Mouse (Mus musculus) cerebellum, adult 2 months (tissue): ENCODE data around the gene Cdk12. TPM values are rescaled to one million over a fixed set of nuclear protein-coding genes. Genes with fewer than 3 reads are reported as not detected.

ENCODE experiments used
- DNase-seq, 2 experiments: peaks; one replicate each; pipeline ENCODE4 v3.0.0; 2021
- H3K27ac ChIP-seq: fragments of 200-500 bp; 2 replicates; pipeline ENCODE4 v1.5.1; 2012; ENCODE audit warnings: low read length, control low read depth, inconsistent platforms; ENCODE audit not compliant: insufficient read depth
- H3K27me3 ChIP-seq: fragments of 200-500 bp; 2 replicates; pipeline ENCODE4 v1.6.1; 2012; ENCODE audit warnings: inconsistent platforms, mild to moderate bottlenecking, low read length, moderate library complexity; ENCODE audit not compliant: control insufficient read depth, insufficient read depth
- H3K4me1 ChIP-seq: fragments of 200-500 bp; 2 replicates; pipeline ENCODE4 v1.6.1; 2011; ENCODE audit warnings: low read length; ENCODE audit not compliant: control insufficient read depth, insufficient read depth
- H3K4me3 ChIP-seq: fragments of 200-500 bp; replicated peaks from 2 replicates; pipeline ENCODE3; 2011; ENCODE audit warnings: mild to moderate bottlenecking, low read depth, low read length, control low read depth; ENCODE audit not compliant: insufficient read depth
- CTCF ChIP-seq: fragments of 200-500 bp; IDR thresholded peaks from 2 replicates; pipeline ENCODE4 v1.5.1; 2011; ENCODE audit warnings: low read depth, mild to moderate bottlenecking, control low read depth, low read length, moderate library complexity, borderline replicate concordance; ENCODE audit not compliant: insufficient read depth
- POLR2A ChIP-seq: fragments of 200-500 bp; IDR thresholded peaks from 2 replicates; pipeline ENCODE4 v1.6.1; 2011; ENCODE audit warnings: low read length, control low read depth, borderline replicate concordance; ENCODE audit not compliant: insufficient read depth
- WGBS: fragments of 180-500 bp; shearing (Covaris S2); methylation state at CpG from one replicate; pipeline ENCODE4 v1.1.7; 2018; 5-methylcytosine and 5-hydroxymethylcytosine counted together
- polyA plus RNA-seq: library from polyadenylated mRNA; depleted of rRNA; stranded (reverse); fragments of >200 nt; gene quantifications from 2 replicates; pipeline ENCODE4 v1.2.3, GENCODE M21; 2012

The Cdk12 gene
- polyA plus RNA-seq, 1 experiment = 23.3 TPM

DNA sequence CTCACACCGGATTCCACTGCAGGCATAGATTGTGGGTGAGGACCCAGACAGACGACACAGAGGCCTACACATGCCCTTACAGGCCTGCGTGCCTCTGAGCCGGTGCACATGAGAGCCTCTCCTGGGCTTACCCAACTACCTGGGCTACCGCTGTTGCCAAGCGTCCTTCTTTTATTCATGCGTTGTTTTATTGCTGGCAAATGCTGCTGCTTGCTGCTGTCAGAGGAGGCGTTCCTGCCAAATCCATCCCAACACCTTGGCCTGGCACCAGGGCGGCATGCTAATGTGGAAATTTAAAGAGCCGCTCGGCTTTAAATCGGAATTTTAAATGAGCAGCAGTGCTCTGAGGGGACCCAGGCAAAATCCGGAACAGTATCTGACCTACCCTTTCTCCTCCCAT, 87.0 kb downstream of the Cdk12 start:
- DNase-seq = peak; percentile 61 to 67
- Histone ChIP-seq H3K27ac (0 out of 2 replicates have a peak overlapping the region, but pooled peaks have one; percentile 38), H3K27me3 (no peaks in the 10 kb centered on the region), H3K4me1 (peaks cover 20% of the 10 kb centered on the region), H3K4me3 (no peak overlapping the region)
- TF ChIP-seq POLR2A (no peak), CTCF (no peak)
- 17% methylated on average over 13 of the region's 13 CpGs for WGBS

DNA sequence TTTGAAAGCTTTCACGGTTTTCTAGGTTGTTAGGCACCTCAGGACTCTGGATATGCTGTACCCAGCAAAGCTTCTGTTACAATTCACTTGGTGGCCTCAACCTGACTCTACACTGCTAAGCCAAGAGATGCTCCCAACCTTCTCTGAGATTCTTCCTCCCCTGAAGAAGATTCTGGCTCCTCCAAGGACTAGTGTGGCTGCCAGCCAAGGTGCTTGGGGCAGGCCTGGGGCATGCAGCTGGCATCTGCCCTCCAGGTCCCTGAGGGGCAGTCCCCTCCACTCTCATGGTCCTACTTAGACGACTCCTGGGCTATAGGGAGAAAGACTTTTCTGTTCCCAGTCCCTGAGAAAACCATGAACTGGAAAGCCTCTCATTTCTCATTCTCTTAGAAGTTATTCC, 88.0 kb downstream of the Cdk12 start:
- WGBS = 84% methylated on average over 2 of the region's 2 CpGs
- no peak overlapping the region for H3K4me3 ChIP-seq
- no peak for DNase-seq
- H3K27ac ChIP-seq = no peak overlapping the region
- peaks cover 27% of the 10 kb centered on the region for H3K4me1 ChIP-seq
- H3K27me3 ChIP-seq = no peaks in the 10 kb centered on the region
- TF ChIP-seq CTCF (no peak), POLR2A (no peak)

GRCm38 (mm10) chr11:98293070-98293469, 90.2 kb downstream of the Cdk12 start:
- no peak for DNase-seq
- TF ChIP-seq POLR2A = no peak
- TF ChIP-seq CTCF = no peak
- Histone ChIP-seq H3K27me3 (no peaks in the 10 kb centered on the region), H3K4me1 (peaks cover 36% of the 10 kb centered on the region), H3K4me3 (no peak overlapping the region), H3K27ac (no peak overlapping the region)
- WGBS = 73% methylated on average over 2 of the region's 2 CpGs

DNA sequence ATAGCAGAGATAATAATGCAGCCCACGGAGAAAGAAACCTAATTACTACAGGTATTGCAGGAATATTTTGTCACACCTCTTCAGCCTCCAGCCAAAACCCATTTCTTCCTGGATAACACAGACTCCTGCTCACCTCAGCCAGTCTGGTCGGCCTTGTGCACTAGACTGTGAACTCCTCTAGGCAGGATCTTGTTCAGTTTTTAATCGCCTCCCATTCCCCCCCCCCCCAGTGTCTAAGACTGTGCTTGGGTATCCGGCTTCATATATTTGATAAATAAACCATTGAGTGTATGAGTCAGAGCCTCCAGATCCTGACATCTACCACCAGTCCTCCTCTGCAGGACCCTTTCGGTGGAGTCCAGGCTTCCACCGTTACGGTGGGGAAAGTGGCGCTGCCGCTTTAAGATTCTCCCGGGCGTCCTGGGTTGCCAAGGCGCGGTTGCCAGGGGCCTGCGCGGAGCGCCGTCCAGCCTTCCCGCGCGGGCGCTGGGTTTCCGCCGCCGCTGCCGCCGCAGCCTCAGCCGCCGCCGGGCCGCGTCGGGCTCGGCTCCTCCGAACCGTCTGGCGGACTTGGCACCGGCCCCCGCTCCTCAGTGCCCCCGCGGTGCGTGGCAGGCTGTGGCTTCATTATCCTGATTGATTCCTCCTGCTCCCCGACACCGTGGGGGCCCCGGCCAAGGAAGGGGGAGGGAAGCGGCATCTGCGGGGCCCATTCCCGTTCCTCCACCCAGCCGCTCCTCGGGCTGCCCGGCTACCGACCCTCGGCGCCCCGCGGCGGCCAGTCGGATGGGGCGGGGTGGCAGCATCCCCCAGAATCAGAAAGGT, 91.5 kb downstream of the Cdk12 start:
- H3K4me1 ChIP-seq = peaks cover 30% of the 10 kb centered on the region
- WGBS = under 1% methylated on average over 58 of the region's 58 CpGs
- peak overlapping the region; percentile 48 for H3K27ac ChIP-seq
- no peaks in the 10 kb centered on the region for H3K27me3 ChIP-seq
- TF ChIP-seq CTCF (no peak), POLR2A (0 out of 2 replicates have a peak, but pooled peaks have one; percentile 45)
- peak overlapping the region; percentile 80 for H3K4me3 ChIP-seq
- DNase-seq = peak; percentile 95 to 96

DNA sequence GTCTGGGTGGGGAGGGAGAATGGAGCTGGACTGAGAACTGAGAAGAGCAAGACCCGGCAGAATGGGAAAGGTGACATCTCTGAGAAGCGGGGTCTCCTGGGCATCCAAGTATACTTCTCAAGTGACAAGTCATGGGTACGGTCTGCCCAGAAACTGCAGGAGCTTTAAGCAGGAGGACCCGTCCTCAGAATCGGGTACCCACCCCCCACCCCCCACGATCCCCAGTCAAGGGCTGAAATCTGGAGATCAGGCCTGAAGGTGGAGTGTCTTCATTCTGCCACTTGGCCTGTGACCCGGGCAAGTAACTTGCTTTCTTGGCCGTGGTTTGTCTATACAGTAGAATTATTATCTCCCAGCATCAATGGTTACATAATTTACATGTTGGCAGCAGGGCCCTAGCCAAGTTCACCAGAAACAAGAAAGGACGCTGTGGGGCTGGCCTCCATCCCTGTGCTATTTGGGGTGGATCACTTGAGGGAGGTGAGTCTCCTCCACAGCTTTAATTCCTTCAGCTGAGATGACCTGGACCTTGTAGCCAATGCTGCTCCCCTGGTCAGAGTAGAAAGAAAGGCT, 92.2 kb downstream of the Cdk12 start:
- H3K27ac ChIP-seq = peak overlapping the region; percentile 48
- peak overlapping the region; percentile 47 for H3K4me3 ChIP-seq
- DNase-seq = peak; percentile 70 to 77
- peaks cover 23% of the 10 kb centered on the region for H3K4me1 ChIP-seq
- WGBS = 2% methylated on average over 9 of the region's 9 CpGs
- H3K27me3 ChIP-seq = no peaks in the 10 kb centered on the region
- TF ChIP-seq CTCF (no peak), POLR2A (no peak)

DNA sequence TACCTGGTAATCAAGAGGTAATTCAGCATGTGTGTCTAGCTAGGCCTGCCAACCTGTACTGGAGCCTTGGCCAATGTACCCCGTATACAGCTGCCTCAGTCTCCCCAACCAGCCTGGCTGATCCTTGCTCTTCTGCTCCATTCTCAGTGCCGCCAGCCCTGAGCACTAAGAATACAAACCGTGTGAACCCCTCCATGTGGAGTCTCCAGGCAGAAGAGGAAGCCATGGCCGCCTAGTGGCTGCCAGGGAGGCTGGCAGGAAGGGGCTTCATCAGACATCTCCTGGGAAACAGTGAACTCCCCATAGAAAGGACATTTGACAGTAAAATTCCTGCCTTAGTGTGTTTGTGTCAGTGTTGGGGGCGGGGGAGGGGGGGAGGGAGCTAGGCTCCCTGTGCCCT, 93.4 kb downstream of the Cdk12 start:
- Histone ChIP-seq H3K4me1 (peaks cover 19% of the 10 kb centered on the region), H3K4me3 (no peak overlapping the region), H3K27me3 (no peaks in the 10 kb centered on the region; the same call in 1 of the 2 replicates), H3K27ac (no peak overlapping the region)
- DNase-seq = no peak
- TF ChIP-seq POLR2A (no peak), CTCF (peak; percentile 45)
- WGBS = 69% methylated on average over 5 of the region's 5 CpGs

DNA sequence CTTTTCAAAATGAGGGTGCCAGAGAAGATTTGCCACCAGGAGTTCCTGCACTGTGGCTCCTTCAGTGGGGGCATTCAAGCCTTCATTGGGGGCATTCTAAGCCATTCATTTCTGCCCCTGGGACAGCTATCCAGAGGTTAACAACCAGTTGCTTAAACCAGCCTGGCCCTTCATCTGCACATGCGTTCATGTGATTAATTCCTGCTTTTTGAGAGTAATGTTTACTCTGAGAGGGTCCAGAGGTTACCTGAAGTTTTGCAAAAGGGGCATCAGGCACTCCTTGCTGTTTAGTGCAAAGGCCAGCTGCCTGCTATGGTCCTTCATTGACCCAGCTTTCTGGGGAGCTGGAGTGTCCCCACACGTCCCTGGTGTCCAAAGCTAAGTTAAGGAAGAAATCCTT, 94.1 kb downstream of the Cdk12 start:
- no peak overlapping the region for H3K4me3 ChIP-seq
- peaks cover 19% of the 10 kb centered on the region for H3K4me1 ChIP-seq
- 94% methylated on average over 2 of the region's 2 CpGs for WGBS
- no peak for DNase-seq
- TF ChIP-seq CTCF = no peak
- no peak for TF ChIP-seq POLR2A
- no peaks in the 10 kb centered on the region; the same call in 1 of the 2 replicates for H3K27me3 ChIP-seq
- H3K27ac ChIP-seq = no peak overlapping the region
